Mouse (Mus musculus) heart, postnatal 0 days (tissue): ENCODE measurements around the gene Mill1.

Experiments
- CTCF ChIP-seq: IDR thresholded peaks from 2 replicates; pipeline ENCODE4 v1.5.1; 2016; ENCODE audit warnings: antibody characterized with exemption, control low read depth, low read depth
- EP300 ChIP-seq: IDR thresholded peaks from 2 replicates; pipeline ENCODE4 v1.6.1; 2016; ENCODE audit warnings: antibody characterized with exemption, low read depth

DNA sequence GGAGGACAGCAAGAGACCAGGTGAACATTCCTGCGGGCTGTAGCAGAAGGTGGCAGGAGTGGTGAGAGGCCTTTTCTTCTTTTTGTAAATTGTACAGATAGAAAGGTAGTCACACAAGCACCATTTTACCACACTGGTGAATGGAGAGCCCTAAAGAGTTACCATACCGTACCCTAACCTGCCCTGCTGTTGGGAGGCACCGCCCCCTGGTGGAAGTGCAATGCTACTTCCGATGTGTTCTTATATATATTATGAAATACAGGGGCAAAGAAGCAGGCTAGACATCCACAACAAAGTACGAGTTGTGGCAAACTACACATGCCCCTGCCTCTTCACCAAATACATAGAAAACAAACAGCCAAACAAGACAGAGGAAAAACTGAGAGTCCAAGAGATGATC, 19.9 kb downstream of the Mill1 start:
- TF ChIP-seq CTCF (no peak), EP300 (no peak)
